Comparison of ENCODE assay signal across 8 mouse cellular contexts in genomic region chr6:8278426-8279002, GRCm38 (mm10). TPM values are rescaled to one million over a fixed set of nuclear protein-coding genes. Genes with fewer than 3 reads are reported as not detected.
DNase-seq lines count a peak whose midpoint lies in the region; ATAC-seq and TF ChIP-seq lines count a peak whose summit lies in the region.
"Had no signal": no experiment of that assay in that cellular context is flagged by ENCODE, and none has a peak within 500 bp of the region (broad histone marks: within the 10 kb centered on the region; RNA-seq: fewer than 3 reads in every experiment).

No protein-coding gene starts in this region.

- no peak overlapping the region for H3K9ac ChIP-seq in liver, adult 2 months (ENCODE audit: low read depth, low read length)
- no peak overlapping the region for H3K9ac ChIP-seq in liver, embryonic 12.5 days

- no peaks in the 10 kb centered on the region for H3K79me2 ChIP-seq in liver, adult 2 months (ENCODE audit: control insufficient read depth, insufficient read depth, low read length)

- no peak overlapping the region for H3K4me3 ChIP-seq in liver, adult 2 months (ENCODE audit: insufficient read depth, low read depth, low read length)
- H3K4me3 ChIP-seq in liver, embryonic 12.5 days = no peak overlapping the region
- H3K4me3 ChIP-seq: forebrain, embryonic 10.5 days had no signal

- ATAC-seq in liver, embryonic 12.5 days = no peak

- H3K4me1 ChIP-seq in liver, adult 2 months (ENCODE audit: control insufficient read depth, insufficient read depth, low read length) = peaks cover 2% of the 10 kb centered on the region; the same call in 1 of the 2 replicates
- H3K4me1 ChIP-seq in liver, embryonic 12.5 days = peaks cover 4% of the 10 kb centered on the region
- H3K4me1 ChIP-seq: forebrain, embryonic 10.5 days had no signal

- no peaks in the 10 kb centered on the region for H3K9me3 ChIP-seq in liver, embryonic 12.5 days (replicated peaks)
- H3K9me3 ChIP-seq: forebrain, embryonic 10.5 days had no signal

- H3K4me2 ChIP-seq in liver, embryonic 12.5 days = no peak overlapping the region

- TF ChIP-seq POLR2A in liver, adult 2 months (IDR thresholded peaks at IDR 0.05; ENCODE audit: extremely low read depth, insufficient read depth, low read length) = no peak

- no peak for DNase-seq in liver, adult 2 months (ENCODE audit: extremely low read depth, low read depth, low spot score)
- DNase-seq in CD8-positive naive resting alpha-beta T cell, adult 2 months (ENCODE audit: low read depth in 2 of 2, low spot score in 2 of 2) = peak; percentile 7 to 11
- peak; percentile 31 for DNase-seq in adipocyte (ENCODE audit: low spot score)
- DNase-seq in mesoderm, embryonic 11.5 days (ENCODE audit: low read depth, low spot score) = peak; percentile 14
- DNase-seq in frontal cortex, postnatal 36 days (ENCODE audit: low spot score in 2 of 2) = no peak
- no peak for DNase-seq in cerebellum, postnatal 36 days

- TF ChIP-seq CTCF in liver, adult 2 months (IDR thresholded peaks at IDR 0.05; ENCODE audit: low read depth, low read length) = peak; percentile 21; the same call in 1 of the 2 replicates

- H3K27me3 ChIP-seq in liver, adult 2 months (ENCODE audit: control insufficient read depth, insufficient read depth, low read length) = no peaks in the 10 kb centered on the region
- H3K27me3 ChIP-seq in liver, embryonic 12.5 days (replicated peaks) = no peaks in the 10 kb centered on the region

- no peaks in the 10 kb centered on the region for H3K36me3 ChIP-seq in liver, adult 2 months (ENCODE audit: control insufficient read depth, insufficient read depth, low read length)
- peaks cover 5% of the 10 kb centered on the region for H3K36me3 ChIP-seq in liver, embryonic 12.5 days

- H3K27ac ChIP-seq in liver, adult 2 months (replicated peaks; ENCODE audit: insufficient read depth, low read depth, low read length) = no peak overlapping the region
- H3K27ac ChIP-seq in liver, embryonic 12.5 days = no peak overlapping the region
- H3K27ac ChIP-seq: forebrain, embryonic 10.5 days had no signal

- 83% methylated on average over 5 of the region's 5 CpGs for WGBS in liver, adult 2 months
- WGBS in liver, embryonic 12.5 days (ENCODE audit: insufficient replicate concordance) = 63% methylated on average over 5 of the region's 5 CpGs

RNA-seq across cellular contexts. Expression of gene Gm45062, which starts 19.3 kb away (rescaled TPM):
- 2.0 and 2.8 TPM in 2 replicates for total RNA-seq in liver, adult 2 months (2014; rRNA removed)
- 0.70 TPM in 1 of 2 replicates, not detected in the other for polyA plus RNA-seq in liver, adult 2 months (2012; rRNA removed)
- 1.4 TPM in 2 replicates for polyA plus RNA-seq in liver, embryonic 12.5 days (2016; fragmentation: Nextera tagmentation; extraction: Ambion mirVana)

RNA-seq across cellular contexts. Expression of gene Umad1, which starts 19.4 kb away (rescaled TPM):
- total RNA-seq in liver, adult 2 months (2014; rRNA removed) = 17.0 and 17.3 TPM in 2 replicates
- 12.1 and 15.0 TPM in 2 replicates for polyA plus RNA-seq in liver, adult 2 months (2012; rRNA removed)
- 17.2 and 17.4 TPM in 2 replicates for polyA plus RNA-seq in liver, embryonic 12.5 days (2016; fragmentation: Nextera tagmentation; extraction: Ambion mirVana)

RNA-seq across cellular contexts. Expression of gene Rpa3, which starts 19.5 kb away (rescaled TPM):
- 13.2 and 17.1 TPM in 2 replicates for total RNA-seq in liver, adult 2 months (2014; rRNA removed)
- 1.6 and 1.8 TPM in 2 replicates for polyA plus RNA-seq in liver, adult 2 months (2012; rRNA removed)
- polyA plus RNA-seq in liver, embryonic 12.5 days (2016; fragmentation: Nextera tagmentation; extraction: Ambion mirVana) = 144 and 147 TPM in 2 replicates

Comparison
In these comparisons a context has a peak if more than half of its experiments do, and no peak if none do; other contexts are left out.
1. RNA of gene Rpa3, which starts 19.5 kb away (polyA plus RNA-seq): 144 to 147 TPM in liver, embryonic 12.5 days; 1.6 to 1.8 TPM in liver, adult 2 months; every median in the first group is over 10 times any median in the second.
2. DNase-seq: peak in CD8-positive naive resting alpha-beta T cell, adult 2 months (2 of 2), adipocyte (single experiment) and mesoderm, embryonic 11.5 days (single experiment); none in liver, adult 2 months (single experiment), frontal cortex, postnatal 36 days (0 of 2) and cerebellum, postnatal 36 days (0 of 2).